Mouse (Mus musculus): ENCODE data around the gene Sned1. TPM values are rescaled to one million over a fixed set of nuclear protein-coding genes. Genes with fewer than 3 reads are reported as not detected.
"Not testable (repeated sequence)": the region's sequence is repeated elsewhere in the genome, so short reads cannot be mapped to it uniquely, and the experiment has no call there.

Gene Sned1
- polyA plus RNA-seq (2015; fragmentation: Nextera tagmentation; extraction: Ambion mirVana), result 2.8 and 4.4 TPM in 2 replicates

- H3K4me1 ChIP-seq (replicated peaks), result peaks cover 19% of the 10 kb centered on the region
- H3K4me3 ChIP-seq (replicated peaks), result peak within 1 kb of the TSS; percentile 56
- peak within 1 kb of the TSS; percentile 51 for H3K9ac ChIP-seq
- H3K4me2 ChIP-seq (replicated peaks), result peak within 1 kb of the TSS; percentile 100
- WGBS, result under 1% methylated on average over 98 of the region's 100 CpGs
- no peak within 1 kb of the TSS for H3K27ac ChIP-seq
- ATAC-seq, result peak; percentile 95
- no peaks in the 10 kb centered on the region for H3K36me3 ChIP-seq
- no peaks in the 10 kb centered on the region for H3K9me3 ChIP-seq
- H3K27me3 ChIP-seq (replicated peaks), result peaks cover 10% of the 10 kb centered on the region
Observed at GRCm38 (mm10) chr1:93235576-93236544, at the start of gene Sned1. Gene Sned1, plus strand, starts transcription at chr1:93235841.

DNA sequence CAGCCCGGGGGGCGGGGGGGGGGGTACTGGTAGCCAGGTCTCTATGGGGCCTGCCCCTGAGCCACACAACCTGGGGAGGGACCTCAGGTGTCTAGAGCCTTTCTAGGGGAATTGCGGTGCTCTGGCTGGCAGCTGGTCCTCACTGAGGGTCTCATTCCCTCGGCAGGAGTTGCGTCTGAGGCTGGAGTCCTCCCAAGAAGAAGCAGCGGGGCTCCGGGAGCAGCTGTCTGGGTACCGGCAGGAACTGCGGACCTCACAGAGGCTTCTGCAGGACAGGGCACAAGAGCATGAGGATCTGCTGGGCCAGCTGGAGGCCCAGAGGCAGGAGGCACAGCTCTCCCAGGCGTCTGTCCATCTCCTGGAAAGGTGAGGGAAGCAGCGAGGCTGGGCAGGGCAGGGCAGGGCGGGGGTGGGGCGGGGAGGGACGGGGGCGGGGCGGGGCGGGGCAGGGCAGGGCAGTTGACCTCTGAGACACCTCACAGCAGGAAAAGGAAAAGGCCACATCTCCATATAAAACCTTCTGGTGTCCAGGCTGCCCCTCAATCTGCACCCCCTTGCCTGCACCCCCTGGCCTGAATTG lies 44.8 kb upstream of the Sned1 start:
- Histone ChIP-seq H3K9ac (no peak overlapping the region), H3K9me3 (no peaks in the 10 kb centered on the region), H3K27ac (no peak overlapping the region), H3K4me2 (replicated peaks) (peak overlapping the region; percentile 37), H3K36me3 (no peaks in the 10 kb centered on the region), H3K4me3 (replicated peaks) (no peak overlapping the region), H3K27me3 (replicated peaks) (no peaks in the 10 kb centered on the region), H3K4me1 (replicated peaks) (0 out of 2 replicates have a peak, but pooled peaks cover 3% of the 10 kb centered on the region)
- WGBS, result 15% methylated on average over 12 of the region's 17 CpGs
- peak; percentile 66 for ATAC-seq

GRCm38 (mm10) chr1:93194961-93195360 lies 40.7 kb upstream of the Sned1 start:
- no peak overlapping the region for H3K4me2 ChIP-seq (replicated peaks)
- no peak for ATAC-seq
- WGBS, result 85% methylated on average over 3 of the region's 3 CpGs

GRCm38 (mm10) chr1:93197454-93197853 lies 38.2 kb upstream of the Sned1 start:
- not testable (repeated sequence) for H3K9ac ChIP-seq; H3K4me1 ChIP-seq (replicated peaks); H3K4me3 ChIP-seq (replicated peaks); H3K9me3 ChIP-seq; H3K4me2 ChIP-seq (replicated peaks); H3K36me3 ChIP-seq; ATAC-seq; H3K27me3 ChIP-seq (replicated peaks); H3K27ac ChIP-seq
- 72% methylated on average over 2 of the region's 2 CpGs for WGBS

More at GRCm38 (mm10) chr1:93194961-93195360, 40.7 kb upstream of the Sned1 start:
- Histone ChIP-seq H3K9me3 (no peaks in the 10 kb centered on the region), H3K27ac (no peak overlapping the region), H3K4me3 (replicated peaks) (no peak overlapping the region), H3K36me3 (no peaks in the 10 kb centered on the region), H3K9ac (no peak overlapping the region), H3K4me1 (replicated peaks) (0 out of 2 replicates have a peak, but pooled peaks cover 3% of the 10 kb centered on the region), H3K27me3 (replicated peaks) (no peaks in the 10 kb centered on the region)

- no peaks in the 10 kb centered on the region for H3K4me1 ChIP-seq (replicated peaks)
- H3K9me3 ChIP-seq, result no peaks in the 10 kb centered on the region
- 85% methylated on average over 3 of the region's 3 CpGs for WGBS
- no peaks in the 10 kb centered on the region; the same call in 1 of the 2 replicates for H3K27me3 ChIP-seq (replicated peaks)
- H3K4me3 ChIP-seq (replicated peaks), result no peak overlapping the region
- H3K9ac ChIP-seq, result no peak overlapping the region
- ATAC-seq, result no peak
- H3K4me2 ChIP-seq (replicated peaks), result no peak overlapping the region
- no peaks in the 10 kb centered on the region for H3K36me3 ChIP-seq
- H3K27ac ChIP-seq, result no peak overlapping the region
Observed at GRCm38 (mm10) chr1:93197916-93198315, 37.7 kb upstream of the Sned1 start.

DNA sequence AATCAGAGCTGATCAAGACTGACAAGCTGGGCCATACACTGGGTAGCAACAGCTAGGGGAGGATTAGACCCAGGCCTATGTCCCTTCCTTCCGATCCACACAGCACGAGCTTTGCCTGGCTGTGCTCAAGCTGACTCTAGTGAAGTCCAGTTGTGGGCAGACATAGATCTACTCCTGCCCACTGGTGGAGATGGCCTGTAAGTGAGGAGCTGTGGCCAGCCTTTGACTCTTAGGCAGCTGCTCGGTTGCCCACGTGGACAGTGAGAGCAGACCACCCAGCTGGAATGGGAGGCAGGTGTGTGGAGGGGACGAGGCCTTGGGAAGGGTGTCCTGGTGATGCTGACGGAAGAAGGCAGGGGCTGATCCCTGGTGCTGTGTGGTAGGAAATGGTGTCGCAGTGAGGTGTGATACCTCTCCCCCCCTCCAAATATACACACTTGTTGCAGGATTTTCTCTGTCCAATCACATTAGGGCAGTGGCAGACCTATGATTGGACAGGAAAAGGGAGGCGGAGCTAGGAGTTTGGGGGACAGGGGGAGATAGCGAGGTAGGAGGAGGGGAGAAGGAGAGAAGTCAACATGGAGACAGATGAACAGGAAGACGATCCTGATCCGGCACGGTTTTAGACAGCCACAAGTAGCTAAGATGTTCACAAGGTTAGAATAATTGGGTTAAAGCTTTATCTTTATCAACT lies 29.2 kb upstream of the Sned1 start:
- no peak for ATAC-seq
- Histone ChIP-seq H3K9me3 (no peaks in the 10 kb centered on the region), H3K36me3 (no peaks in the 10 kb centered on the region), H3K27me3 (replicated peaks) (no peaks in the 10 kb centered on the region; the same call in 1 of the 2 replicates), H3K4me3 (replicated peaks) (no peak overlapping the region), H3K4me2 (replicated peaks) (no peak overlapping the region), H3K4me1 (replicated peaks) (peaks cover 22% of the 10 kb centered on the region), H3K9ac (no peak overlapping the region), H3K27ac (no peak overlapping the region)
- WGBS, result 57% methylated on average over 12 of the region's 12 CpGs

- Histone ChIP-seq H3K27ac (no peak overlapping the region), H3K4me1 (replicated peaks) (peaks cover 29% of the 10 kb centered on the region), H3K4me3 (replicated peaks) (no peak overlapping the region), H3K27me3 (replicated peaks) (no peaks in the 10 kb centered on the region; the same call in 1 of the 2 replicates), H3K4me2 (replicated peaks) (no peak overlapping the region), H3K9ac (no peak overlapping the region), H3K36me3 (no peaks in the 10 kb centered on the region), H3K9me3 (no peaks in the 10 kb centered on the region)
- WGBS, result 95% methylated on average over 4 of the region's 4 CpGs
- ATAC-seq, result no peak
Observed at GRCm38 (mm10) chr1:93207536-93208064, 28.0 kb upstream of the Sned1 start.

DNA sequence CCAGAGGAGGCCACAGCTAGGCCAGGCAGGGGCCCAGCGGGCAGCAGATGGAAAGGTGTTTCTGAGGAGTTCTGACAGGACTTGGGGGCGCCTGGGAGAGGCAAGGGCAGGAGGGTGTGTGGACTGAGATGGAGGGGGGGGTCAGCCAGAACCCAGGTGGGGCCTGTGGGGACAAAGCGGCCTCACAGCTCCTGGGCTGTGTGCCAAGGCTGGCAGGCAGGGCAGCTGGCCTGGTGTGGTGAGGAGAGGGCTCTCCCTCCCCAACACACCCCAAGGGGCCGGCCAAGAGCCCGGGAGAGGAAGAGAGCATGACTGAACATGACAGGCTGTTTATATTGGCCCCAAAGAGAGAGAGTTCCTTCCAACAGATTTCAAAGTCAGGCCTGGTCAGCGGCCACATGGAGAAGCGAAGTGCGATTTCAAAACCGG lies 25.4 kb upstream of the Sned1 start:
- Histone ChIP-seq H3K4me3 (replicated peaks) (no peak overlapping the region), H3K36me3 (no peaks in the 10 kb centered on the region), H3K27me3 (replicated peaks) (no peaks in the 10 kb centered on the region), H3K4me2 (replicated peaks) (peak overlapping the region; percentile 24; the same call in 1 of the 2 replicates), H3K4me1 (replicated peaks) (peaks cover 29% of the 10 kb centered on the region), H3K27ac (peak overlapping the region; percentile 66), H3K9me3 (no peaks in the 10 kb centered on the region), H3K9ac (no peak overlapping the region)
- WGBS, result 16% methylated on average over 9 of the region's 9 CpGs
- ATAC-seq, result peak; percentile 82

DNA sequence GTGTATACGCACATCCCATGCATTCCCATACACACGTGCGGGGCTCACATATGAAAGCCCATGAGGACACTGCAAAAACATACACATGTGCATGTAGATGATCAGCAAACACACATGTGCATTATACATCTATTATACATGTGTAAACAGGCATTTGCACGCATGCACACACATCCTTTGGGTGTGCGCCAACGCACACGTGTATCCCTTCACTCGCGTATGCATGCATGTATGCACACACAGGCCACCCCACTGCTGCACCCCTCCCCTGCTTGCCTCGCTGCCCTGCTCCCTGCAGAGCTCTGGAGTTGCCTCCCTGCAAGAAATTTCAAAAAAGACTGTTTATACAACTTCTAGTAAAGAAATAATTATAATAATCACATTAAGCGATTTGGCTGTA lies 24.6 kb upstream of the Sned1 start:
- H3K27ac ChIP-seq, result peak overlapping the region; percentile 66
- H3K36me3 ChIP-seq, result no peaks in the 10 kb centered on the region
- no peaks in the 10 kb centered on the region for H3K9me3 ChIP-seq
- peaks cover 29% of the 10 kb centered on the region for H3K4me1 ChIP-seq (replicated peaks)
- no peak for ATAC-seq
- H3K4me2 ChIP-seq (replicated peaks), result 0 out of 2 replicates have a peak overlapping the region, but pooled peaks have one; percentile 24
- H3K27me3 ChIP-seq (replicated peaks), result no peaks in the 10 kb centered on the region
- H3K9ac ChIP-seq, result no peak overlapping the region
- WGBS, result 66% methylated on average over 11 of the region's 11 CpGs
- no peak overlapping the region for H3K4me3 ChIP-seq (replicated peaks)

DNA sequence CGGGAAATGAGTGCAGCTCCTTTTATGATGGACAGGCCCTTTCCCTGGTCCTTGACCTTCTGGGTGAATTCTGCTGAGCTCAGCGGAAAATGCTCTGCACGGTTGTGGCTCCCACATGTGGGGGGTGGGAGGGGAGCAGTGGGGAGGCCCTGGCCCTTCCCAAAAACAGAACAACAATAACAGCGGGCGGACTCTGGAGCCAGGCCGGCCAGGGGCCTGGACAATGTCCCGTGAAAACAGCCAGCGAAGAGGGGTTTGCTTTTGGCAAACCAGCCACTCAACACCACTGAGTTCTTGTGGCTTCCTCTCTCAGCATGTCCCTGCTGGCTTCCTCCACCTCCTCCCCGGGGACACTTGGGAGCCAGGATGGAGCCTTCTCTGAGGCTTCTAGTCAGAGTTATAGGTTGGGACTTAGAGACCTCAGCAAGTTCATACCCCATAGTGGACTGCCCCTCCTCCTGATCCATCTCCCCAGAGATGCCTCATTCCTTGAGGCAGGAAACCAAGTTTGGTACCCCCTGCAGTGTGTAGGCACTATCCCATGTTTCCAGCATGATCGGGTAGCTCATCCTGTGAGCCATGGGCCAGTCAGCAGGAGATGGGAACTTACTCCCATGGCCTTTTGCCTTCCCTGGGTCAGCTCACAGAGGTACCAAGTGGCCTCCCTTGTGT lies 24.0 kb upstream of the Sned1 start:
- ATAC-seq, result peak; percentile 36; the same call in 1 of the 2 replicates
- WGBS, result 34% methylated on average over 10 of the region's 10 CpGs
- H3K27me3 ChIP-seq (replicated peaks), result no peaks in the 10 kb centered on the region
- peak overlapping the region; percentile 44 for H3K27ac ChIP-seq
- H3K9me3 ChIP-seq, result no peaks in the 10 kb centered on the region
- no peak overlapping the region for H3K4me3 ChIP-seq (replicated peaks)
- peaks cover 29% of the 10 kb centered on the region for H3K4me1 ChIP-seq (replicated peaks)
- H3K36me3 ChIP-seq, result no peaks in the 10 kb centered on the region
- H3K4me2 ChIP-seq (replicated peaks), result no peak overlapping the region
- H3K9ac ChIP-seq, result no peak overlapping the region

DNA sequence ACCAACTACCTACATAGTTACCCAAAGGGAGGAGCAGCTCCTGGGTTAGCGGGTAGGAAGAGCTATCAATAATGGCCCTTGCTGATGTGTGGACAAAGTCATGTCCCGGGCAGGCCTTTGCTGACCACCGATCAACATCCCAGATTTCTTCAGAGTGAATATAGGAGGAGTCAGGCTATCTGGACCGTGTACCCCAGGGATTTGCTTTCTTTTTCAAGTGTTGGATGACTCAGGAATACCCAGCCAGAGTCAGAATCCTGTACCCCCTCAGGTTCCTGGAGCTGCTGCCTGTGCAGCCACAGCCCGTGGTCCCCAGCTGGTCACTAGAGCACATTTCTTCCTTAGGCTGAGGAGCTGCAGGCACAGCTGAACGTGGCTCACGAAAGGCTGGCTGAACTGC lies 23.2 kb upstream of the Sned1 start:
- Histone ChIP-seq H3K9ac (no peak overlapping the region), H3K27me3 (replicated peaks) (no peaks in the 10 kb centered on the region), H3K4me1 (replicated peaks) (peaks cover 29% of the 10 kb centered on the region), H3K27ac (no peak overlapping the region), H3K36me3 (no peaks in the 10 kb centered on the region), H3K4me2 (replicated peaks) (no peak overlapping the region), H3K4me3 (replicated peaks) (no peak overlapping the region), H3K9me3 (no peaks in the 10 kb centered on the region)
- 73% methylated on average over 7 of the region's 7 CpGs for WGBS
- ATAC-seq, result no peak

All from intestine, embryonic 15.5 days (tissue).